Mouse (Mus musculus): Measurements from ENCODE around the gene Upk3bl.
"Not testable (repeated sequence)": the region's sequence is repeated elsewhere in the genome, so short reads cannot be mapped to it uniquely, and the experiment has no call there.

Gene Upk3bl

DNA sequence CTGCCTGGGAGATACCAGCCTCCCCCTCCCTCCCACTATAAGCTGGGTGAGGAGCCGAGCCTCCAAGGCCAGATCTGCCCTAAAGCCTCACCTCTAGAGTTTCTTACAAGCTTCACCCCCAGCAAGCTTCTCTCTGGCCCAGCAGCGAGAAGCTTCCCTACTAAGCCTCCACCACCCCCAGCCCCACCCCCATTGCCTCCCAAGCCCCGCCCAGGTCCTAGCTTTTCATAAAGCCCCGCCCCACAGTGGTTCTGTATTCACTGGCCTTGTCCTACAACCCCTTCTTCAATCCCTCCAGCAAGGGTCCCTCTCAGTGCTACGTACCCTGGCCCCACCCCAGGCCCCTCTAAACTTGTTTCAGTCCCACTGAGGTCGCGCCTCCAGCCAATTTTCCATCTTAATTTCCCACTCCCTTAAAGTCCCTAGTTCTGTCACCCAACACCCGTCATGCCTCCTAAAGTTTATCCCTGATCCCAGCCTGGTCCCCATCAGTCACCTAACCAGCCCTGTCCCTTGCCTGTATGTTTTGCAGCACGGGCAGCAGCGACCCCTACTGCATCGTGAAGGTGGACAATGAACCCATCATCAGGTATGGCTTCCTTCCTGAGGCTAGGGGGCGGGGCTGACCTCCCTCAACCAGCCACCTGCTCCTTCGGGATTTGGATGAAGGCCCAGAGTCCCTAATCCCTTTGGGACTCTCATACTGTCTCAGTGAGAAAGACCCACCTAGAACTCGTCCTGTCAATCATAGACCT is 34.7 kb downstream of the Upk3bl start:
- no peak for DNase-seq

GRCm38 (mm10) chr5:136091927-136092326 is 37.6 kb downstream of the Upk3bl start:
- no peak for DNase-seq

DNA sequence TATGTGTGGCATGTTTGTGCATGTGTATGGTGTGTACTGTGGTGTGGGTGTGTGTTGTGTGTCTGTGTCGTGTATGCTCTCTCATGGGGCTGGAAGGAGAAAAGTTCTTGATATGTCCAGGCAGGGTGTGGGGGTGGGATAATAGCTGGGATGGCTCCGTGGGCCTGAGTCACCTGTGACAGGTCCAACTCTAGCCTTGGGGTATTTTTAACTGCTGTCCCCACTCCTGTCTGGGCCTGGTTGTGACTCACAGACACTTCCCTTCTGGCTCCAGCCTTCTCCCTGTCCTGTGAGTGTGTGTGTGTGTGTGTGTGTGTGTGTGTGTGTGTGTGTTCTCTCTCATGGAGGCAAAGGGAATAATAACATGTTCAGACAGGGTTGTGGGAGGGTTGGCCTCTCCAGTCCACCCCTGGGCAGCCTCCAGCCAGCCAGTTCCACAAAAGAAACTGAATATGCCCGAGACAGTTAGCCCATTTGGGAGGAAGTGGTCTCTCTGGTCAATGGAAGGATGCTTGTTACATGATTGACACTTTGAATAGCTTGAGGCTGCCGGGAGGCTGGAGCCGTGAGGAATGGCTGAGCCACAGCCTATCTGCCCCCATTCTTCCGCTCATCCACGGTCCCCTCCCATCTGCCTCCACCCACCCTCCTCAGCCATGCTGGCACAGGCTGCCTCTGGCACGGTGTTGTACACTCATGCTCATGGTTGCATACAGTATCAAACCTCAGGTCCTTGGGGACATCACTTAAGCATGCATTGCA is 40.1 kb downstream of the Upk3bl start:
- no peak for DNase-seq

DNA sequence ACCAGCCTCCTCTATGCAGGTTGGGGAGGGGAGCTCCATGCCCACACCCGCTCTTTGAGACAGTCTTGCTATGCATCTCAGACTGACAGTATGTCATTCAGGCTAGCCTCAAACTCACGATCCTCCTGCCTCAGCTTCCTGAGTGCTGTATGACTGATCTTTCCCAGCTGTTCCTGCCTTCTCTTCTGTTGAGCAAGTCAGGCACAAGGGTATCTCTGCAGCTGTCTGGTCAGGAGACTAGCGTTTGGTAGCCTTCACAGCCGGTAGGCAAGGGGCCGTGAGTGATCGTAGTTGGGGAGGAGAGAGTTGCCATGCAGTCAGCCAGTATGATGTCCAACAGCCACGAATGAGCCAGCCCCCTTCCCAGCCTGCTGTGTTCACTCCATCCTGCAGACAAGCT is 40.8 kb downstream of the Upk3bl start:
- DNase-seq = no peak

DNA sequence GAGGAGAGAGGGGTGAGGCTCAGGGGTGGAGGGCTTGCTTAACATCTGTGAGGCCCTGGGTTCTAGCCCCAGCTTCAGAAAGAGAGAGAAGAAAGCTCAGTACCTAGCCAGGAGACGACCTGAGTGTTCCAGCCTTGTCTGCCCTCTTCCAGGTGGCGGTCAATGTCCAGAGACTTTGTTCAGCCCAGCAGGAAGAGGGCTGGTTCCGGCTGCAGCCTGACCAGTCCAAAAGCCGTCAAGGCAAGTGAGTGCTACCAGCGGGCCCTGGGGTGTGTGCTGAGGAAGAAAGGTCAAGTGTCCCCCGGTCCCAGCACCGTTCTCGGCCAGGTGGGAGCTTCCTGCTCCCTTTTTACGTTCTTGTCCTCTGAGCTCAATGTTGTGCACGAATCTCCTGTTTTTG is 44.2 kb downstream of the Upk3bl start:
- DNase-seq = no peak

DNA sequence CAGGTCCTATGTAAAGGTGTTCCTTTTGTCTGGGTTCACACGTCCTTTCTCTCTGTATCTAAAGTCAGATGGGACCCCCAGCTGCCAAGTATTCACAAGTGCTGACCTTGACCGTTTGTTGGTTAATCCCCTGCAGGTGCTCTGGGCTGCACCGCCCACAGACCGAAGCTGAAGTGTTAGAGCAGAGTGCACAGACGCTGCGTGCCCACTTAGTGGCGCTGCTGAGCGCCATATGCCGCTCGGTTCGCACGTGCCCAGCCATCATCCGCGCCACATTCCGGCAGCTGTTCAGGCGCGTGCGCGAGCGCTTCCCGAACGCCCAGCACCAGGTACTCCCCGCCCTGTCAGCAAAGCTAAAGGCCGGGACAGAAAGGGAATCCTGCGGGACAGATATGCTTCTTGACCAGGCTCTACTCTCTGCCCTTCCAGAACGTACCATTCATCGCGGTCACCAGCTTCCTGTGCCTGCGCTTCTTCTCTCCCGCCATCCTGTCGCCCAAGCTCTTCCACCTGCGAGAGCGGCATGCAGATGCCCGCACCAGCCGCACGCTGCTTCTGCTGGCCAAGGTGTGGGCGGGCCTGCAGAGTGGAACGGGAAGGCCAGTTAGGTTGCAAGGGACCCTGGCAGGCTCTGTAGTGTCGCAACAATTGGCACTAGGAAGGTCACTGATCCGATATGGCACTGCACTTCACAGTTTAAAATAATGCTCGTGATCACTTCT is 48.0 kb downstream of the Upk3bl start:
- peak; percentile 34 to 56 for DNase-seq

- peak in 1 of 2 experiments; percentile 17 for DNase-seq
Measured at GRCm38 (mm10) chr5:136104511-136104910, 50.2 kb downstream of the Upk3bl start.

GRCm38 (mm10) chr5:136108486-136108885 is 54.2 kb downstream of the Upk3bl start:
- DNase-seq = no peak

- no peak for DNase-seq
Measured at GRCm38 (mm10) chr5:136109042-136109441, 54.8 kb downstream of the Upk3bl start.

DNA sequence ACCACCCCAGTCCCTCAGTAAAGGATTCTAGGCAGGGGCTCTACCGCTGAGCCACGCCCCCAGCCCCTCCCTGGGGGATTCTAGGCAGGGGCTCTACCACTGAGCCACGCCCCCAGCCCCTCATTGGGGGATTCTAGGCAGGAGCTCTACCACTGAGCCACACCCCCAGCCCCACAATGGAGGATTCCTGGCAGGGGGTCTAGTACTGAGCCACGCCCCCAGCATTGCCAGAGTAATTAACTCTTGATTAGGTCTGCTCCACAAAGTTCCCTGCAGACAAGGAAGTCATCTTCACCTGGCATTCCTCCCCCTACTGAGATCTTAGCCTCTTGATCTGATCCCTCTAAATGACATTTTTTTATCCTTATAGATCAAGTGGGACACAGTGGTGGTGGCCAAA is 59.3 kb downstream of the Upk3bl start:
- not testable (repeated sequence) for DNase-seq
